Mouse (Mus musculus): ENCODE measurements around the gene St7l. TPM values are rescaled to one million over a fixed set of nuclear protein-coding genes. Genes with fewer than 3 reads are reported as not detected.
"Not testable (repeated sequence)": the region's sequence is repeated elsewhere in the genome, so short reads cannot be mapped to it uniquely, and the experiment has no call there.

Gene St7l
- polyA plus RNA-seq, 1 experiment from 2014 or later, result 30.9 TPM

- Histone ChIP-seq H3K27ac (0 out of 2 replicates have a peak overlapping the region, but pooled peaks have one; percentile 13), H3K4me2 (ENCODE audit: low read length) (no peak overlapping the region), H3K36me3 (ENCODE audit: insufficient read depth, low read length) (no peaks in the 10 kb centered on the region), H3K9ac (ENCODE audit: low read depth, low read length) (no peak overlapping the region), H3K4me1 (replicated peaks; ENCODE audit: insufficient read depth, low read length) (peaks cover 5% of the 10 kb centered on the region; the same call in 1 of the 2 replicates), H3K4me3 (replicated peaks; ENCODE audit: low read depth, low read length) (no peak overlapping the region), H3K27me3 (ENCODE audit: insufficient read depth, low read length) (no peaks in the 10 kb centered on the region), H3K9me3 (replicated peaks; ENCODE audit: low read length) (no peaks in the 10 kb centered on the region)
- ATAC-seq (replicated peaks; ENCODE audit: low FRiP score, low read depth), result no peak
- no peak for TF ChIP-seq CTCF (IDR thresholded peaks at IDR 0.05; ENCODE audit: low read depth)
- DNase-seq (ENCODE audit: low spot score), result peak; percentile 16
Observed at GRCm38 (mm10) chr3:104854866-104855265, 8.9 kb upstream of the St7l start.

GRCm38 (mm10) chr3:104856106-104856505, 7.7 kb upstream of the St7l start:
- no peak for TF ChIP-seq CTCF (IDR thresholded peaks at IDR 0.05; ENCODE audit: low read depth)
- no peak for ATAC-seq (replicated peaks; ENCODE audit: low FRiP score, low read depth)
- H3K27me3 ChIP-seq (ENCODE audit: insufficient read depth, low read length), result no peaks in the 10 kb centered on the region
- H3K4me3 ChIP-seq (replicated peaks; ENCODE audit: low read depth, low read length), result no peak overlapping the region
- H3K27ac ChIP-seq, result no peak overlapping the region
- no peak for DNase-seq (ENCODE audit: low spot score)
- H3K4me2 ChIP-seq (ENCODE audit: low read length), result no peak overlapping the region
- H3K4me1 ChIP-seq (replicated peaks; ENCODE audit: insufficient read depth, low read length), result peaks cover 5% of the 10 kb centered on the region; the same call in 1 of the 2 replicates
- H3K9me3 ChIP-seq (replicated peaks; ENCODE audit: low read length), result no peaks in the 10 kb centered on the region
- 52% methylated on average over 1 of the region's 1 CpGs for WGBS
- no peaks in the 10 kb centered on the region for H3K36me3 ChIP-seq (ENCODE audit: insufficient read depth, low read length)
- H3K9ac ChIP-seq (ENCODE audit: low read depth, low read length), result no peak overlapping the region

GRCm38 (mm10) chr3:104858560-104858959, 5.2 kb upstream of the St7l start:
- H3K4me3 ChIP-seq (replicated peaks; ENCODE audit: low read depth, low read length), result no peak overlapping the region
- no peaks in the 10 kb centered on the region for H3K9me3 ChIP-seq (replicated peaks; ENCODE audit: low read length)
- H3K4me1 ChIP-seq (replicated peaks; ENCODE audit: insufficient read depth, low read length), result peaks cover 11% of the 10 kb centered on the region; the same call in 1 of the 2 replicates
- no peaks in the 10 kb centered on the region for H3K36me3 ChIP-seq (ENCODE audit: insufficient read depth, low read length)
- no peaks in the 10 kb centered on the region for H3K27me3 ChIP-seq (ENCODE audit: insufficient read depth, low read length)
- TF ChIP-seq CTCF (IDR thresholded peaks at IDR 0.05; ENCODE audit: low read depth), result no peak
- no peak for ATAC-seq (replicated peaks; ENCODE audit: low FRiP score, low read depth)
- 94% methylated on average over 1 of the region's 1 CpGs for WGBS
- no peak overlapping the region for H3K9ac ChIP-seq (ENCODE audit: low read depth, low read length)
- DNase-seq (ENCODE audit: low spot score), result no peak
- H3K4me2 ChIP-seq (ENCODE audit: low read length), result no peak overlapping the region
- no peak overlapping the region for H3K27ac ChIP-seq

- H3K9ac ChIP-seq (ENCODE audit: low read depth, low read length), result peak overlapping the region; percentile 93
- H3K27me3 ChIP-seq (ENCODE audit: insufficient read depth, low read length), result no peaks in the 10 kb centered on the region
- under 1% methylated on average over 48 of the region's 48 CpGs for WGBS
- H3K4me1 ChIP-seq (replicated peaks; ENCODE audit: insufficient read depth, low read length), result peaks cover 6% of the 10 kb centered on the region; the same call in 1 of the 2 replicates
- H3K9me3 ChIP-seq (replicated peaks; ENCODE audit: low read length), result no peaks in the 10 kb centered on the region
- no peaks in the 10 kb centered on the region for H3K36me3 ChIP-seq (ENCODE audit: insufficient read depth, low read length)
- peak; percentile 23; the same call in 1 of the 2 replicates for TF ChIP-seq CTCF (IDR thresholded peaks at IDR 0.05; ENCODE audit: low read depth)
- peak overlapping the region; percentile 71 for H3K4me2 ChIP-seq (ENCODE audit: low read length)
- H3K4me3 ChIP-seq (replicated peaks; ENCODE audit: low read depth, low read length), result peak overlapping the region; percentile 70
- H3K27ac ChIP-seq, result peak overlapping the region; percentile 99
- ATAC-seq (replicated peaks; ENCODE audit: low FRiP score, low read depth), result peak; percentile 88
- DNase-seq (ENCODE audit: low spot score), result peak; percentile 94
Observed at GRCm38 (mm10) chr3:104864651-104865340, 991 bp downstream of the St7l start.

DNA sequence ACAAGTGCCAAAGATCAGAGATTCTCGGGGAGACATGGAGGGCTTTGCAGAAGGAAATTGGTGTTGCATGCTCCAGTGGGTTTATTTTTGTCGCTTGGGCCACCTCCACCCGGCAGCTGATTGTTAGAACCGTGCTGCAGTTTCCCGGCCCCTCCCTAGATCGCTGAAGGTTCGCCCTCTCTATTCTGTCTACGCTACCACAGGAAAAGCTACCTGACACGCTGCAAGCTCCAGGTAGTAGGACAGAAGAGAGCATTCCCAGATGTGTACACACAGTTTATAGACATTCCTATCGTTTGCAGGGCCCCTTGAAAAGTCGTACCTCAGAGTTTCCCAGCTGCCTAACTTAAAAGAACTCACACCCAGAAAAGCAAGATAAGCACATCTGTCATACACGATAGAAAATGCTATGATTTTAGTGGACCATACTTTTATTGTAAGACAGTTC, 1.6 kb downstream of the St7l start:
- Histone ChIP-seq H3K9me3 (replicated peaks; ENCODE audit: low read length) (no peaks in the 10 kb centered on the region), H3K4me2 (ENCODE audit: low read length) (peak overlapping the region; percentile 71), H3K4me1 (replicated peaks; ENCODE audit: insufficient read depth, low read length) (peaks cover 6% of the 10 kb centered on the region; the same call in 1 of the 2 replicates), H3K27me3 (ENCODE audit: insufficient read depth, low read length) (no peaks in the 10 kb centered on the region), H3K36me3 (ENCODE audit: insufficient read depth, low read length) (no peaks in the 10 kb centered on the region), H3K4me3 (replicated peaks; ENCODE audit: low read depth, low read length) (peak overlapping the region; percentile 70), H3K9ac (ENCODE audit: low read depth, low read length) (peak overlapping the region; percentile 93), H3K27ac (peak overlapping the region; percentile 99)
- DNase-seq (ENCODE audit: low spot score) (peak; percentile 51), ATAC-seq (replicated peaks; ENCODE audit: low FRiP score, low read depth) (0 out of 2 replicates have a peak, but pooled peaks have one; percentile 9)
- WGBS, result 1% methylated on average over 12 of the region's 12 CpGs
- TF ChIP-seq CTCF (IDR thresholded peaks at IDR 0.05; ENCODE audit: low read depth), result no peak

- H3K36me3 ChIP-seq (ENCODE audit: insufficient read depth, low read length), result not testable (repeated sequence)
Observed at GRCm38 (mm10) chr3:104866674-104867073, 2.9 kb downstream of the St7l start.

More at GRCm38 (mm10) chr3:104866674-104867073, 2.9 kb downstream of the St7l start:
- not testable (repeated sequence) for H3K4me2 ChIP-seq (ENCODE audit: low read length); H3K9ac ChIP-seq (ENCODE audit: low read depth, low read length); H3K9me3 ChIP-seq (replicated peaks; ENCODE audit: low read length); DNase-seq (ENCODE audit: low spot score); H3K4me1 ChIP-seq (replicated peaks; ENCODE audit: insufficient read depth, low read length); H3K27ac ChIP-seq; ATAC-seq (replicated peaks; ENCODE audit: low FRiP score, low read depth); H3K4me3 ChIP-seq (replicated peaks; ENCODE audit: low read depth, low read length); H3K27me3 ChIP-seq (ENCODE audit: insufficient read depth, low read length)
